Mouse (Mus musculus) cerebellum, adult 9-10 months (tissue): ENCODE data around the gene Zfp433.
"Not testable (repeated sequence)": the region's sequence is repeated elsewhere in the genome, so short reads cannot be mapped to it uniquely, and the experiment has no call there.

ENCODE experiments used
- DNase-seq: peaks from one replicate; pipeline ENCODE4 v3.0.0; 2022

The Zfp433 gene

GRCm38 (mm10) chr10:81704531-81705301 is at the start of gene Zfp433:
Zfp433 (plus strand) TSS chr10:81704825.
- DNase-seq, result not testable (repeated sequence)

DNA sequence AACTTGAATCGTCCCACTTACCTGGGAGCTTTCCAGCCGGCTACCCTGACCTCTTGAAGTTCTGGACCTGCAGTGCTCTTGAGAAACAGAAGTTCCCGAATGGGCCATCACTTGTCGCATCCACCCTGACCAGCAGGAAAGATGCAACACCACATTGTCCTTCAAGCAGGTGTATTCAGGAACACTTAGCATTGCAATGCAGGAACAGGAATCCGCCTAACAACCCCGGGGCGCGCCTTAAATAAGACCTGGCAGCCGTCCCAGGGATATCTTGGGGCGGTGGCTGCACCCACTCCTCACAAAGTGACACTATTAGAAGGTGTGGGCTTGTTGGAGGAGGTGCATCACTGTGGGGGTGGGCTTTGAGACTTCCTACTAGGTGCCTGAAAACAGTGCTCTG is 49.4 kb upstream of the Zfp433 start:
- no peak for DNase-seq

- DNase-seq, result no peak
These were observed 48.5 kb upstream of the Zfp433 start for GRCm38 (mm10) chr10:81656174-81656573.

DNA sequence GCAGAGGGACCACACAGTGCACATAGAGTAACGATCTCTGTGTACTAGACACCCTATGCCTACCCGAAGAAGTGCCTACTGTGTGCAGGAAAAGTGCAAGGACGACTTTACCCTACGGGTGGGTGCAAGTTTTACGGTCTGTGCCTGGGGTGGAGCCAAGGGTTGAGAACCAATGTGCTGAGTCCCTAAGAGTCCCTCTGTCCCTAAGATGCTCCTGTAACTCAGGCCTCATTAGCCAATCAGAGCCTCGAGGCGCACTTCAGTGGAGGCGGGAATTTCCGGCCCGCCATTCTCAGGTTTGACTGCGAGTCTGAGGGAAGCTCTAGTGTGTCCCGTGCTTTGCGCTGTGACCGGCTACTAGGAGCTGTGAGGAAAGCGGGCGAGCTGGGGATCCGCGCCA is 17.5 kb upstream of the Zfp433 start:
- not testable (repeated sequence) for DNase-seq

DNA sequence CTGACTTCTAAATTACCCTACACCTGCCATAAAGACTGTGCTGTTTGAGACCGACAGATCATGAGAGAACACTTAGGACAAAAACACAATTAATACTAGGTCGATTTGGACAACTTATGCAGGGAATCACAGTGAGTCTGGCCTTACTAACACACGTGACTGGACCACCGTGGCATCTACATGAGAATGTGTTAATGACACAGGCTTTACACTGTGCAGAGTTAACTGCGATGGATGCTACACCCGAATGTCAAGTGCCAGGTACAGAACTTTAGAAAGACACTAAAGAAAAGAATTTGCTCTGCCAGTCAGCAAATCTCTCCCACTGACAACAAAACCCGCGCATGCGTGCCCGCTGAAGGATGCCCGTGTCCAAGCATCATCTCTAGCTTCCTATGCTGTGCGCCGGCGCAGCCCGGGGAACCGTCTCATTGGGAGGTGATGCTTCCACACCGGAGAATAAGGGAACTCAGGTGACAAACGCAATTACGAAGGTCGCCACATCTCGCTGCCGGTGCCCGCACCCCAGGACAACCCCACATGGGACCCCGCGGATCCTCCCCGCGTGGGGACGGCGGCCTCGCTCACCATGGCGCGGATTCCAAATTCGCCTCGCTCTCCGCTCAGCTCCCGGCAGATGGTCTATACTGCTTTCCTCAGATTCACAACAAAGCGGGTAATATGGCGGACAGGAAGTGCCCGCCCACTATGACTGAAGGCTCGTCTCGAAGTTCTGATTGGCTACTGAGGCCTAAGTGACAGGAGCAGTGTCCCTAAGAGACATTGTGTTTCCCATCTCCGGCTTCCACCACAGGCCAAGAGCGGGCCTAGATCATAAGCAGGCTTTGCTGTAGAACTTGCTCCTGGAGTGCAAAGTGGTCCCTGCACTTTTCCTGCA is 66.1 kb downstream of the Zfp433 start, which contains the start of gene Gm3055:
Gene Gm3055, minus strand, starts transcription at position 656 of the 898 bp plus-strand sequence.
- not testable (repeated sequence) for DNase-seq

DNA sequence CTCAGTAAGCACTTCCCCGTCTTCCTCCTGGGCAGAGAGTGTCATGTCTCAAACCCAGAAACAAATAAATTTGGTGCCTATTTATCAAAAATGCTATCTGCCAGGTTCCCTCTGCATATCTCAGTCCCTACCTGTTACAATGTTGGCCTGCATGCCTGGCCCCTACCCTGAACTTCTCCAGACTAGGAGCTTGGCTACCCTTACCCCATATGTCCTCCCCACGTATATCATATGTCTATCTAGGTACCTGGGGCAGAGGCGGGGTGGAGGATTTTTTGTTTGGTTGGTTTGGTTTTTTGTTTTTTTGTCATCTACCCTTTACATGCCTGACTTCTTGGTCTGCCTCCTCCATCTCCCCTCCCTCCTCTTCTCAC is 66.8 kb downstream of the Zfp433 start:
- DNase-seq, result not testable (repeated sequence)
